8 mouse cellular contexts compared by ENCODE assay signal in the genomic region with DNA sequence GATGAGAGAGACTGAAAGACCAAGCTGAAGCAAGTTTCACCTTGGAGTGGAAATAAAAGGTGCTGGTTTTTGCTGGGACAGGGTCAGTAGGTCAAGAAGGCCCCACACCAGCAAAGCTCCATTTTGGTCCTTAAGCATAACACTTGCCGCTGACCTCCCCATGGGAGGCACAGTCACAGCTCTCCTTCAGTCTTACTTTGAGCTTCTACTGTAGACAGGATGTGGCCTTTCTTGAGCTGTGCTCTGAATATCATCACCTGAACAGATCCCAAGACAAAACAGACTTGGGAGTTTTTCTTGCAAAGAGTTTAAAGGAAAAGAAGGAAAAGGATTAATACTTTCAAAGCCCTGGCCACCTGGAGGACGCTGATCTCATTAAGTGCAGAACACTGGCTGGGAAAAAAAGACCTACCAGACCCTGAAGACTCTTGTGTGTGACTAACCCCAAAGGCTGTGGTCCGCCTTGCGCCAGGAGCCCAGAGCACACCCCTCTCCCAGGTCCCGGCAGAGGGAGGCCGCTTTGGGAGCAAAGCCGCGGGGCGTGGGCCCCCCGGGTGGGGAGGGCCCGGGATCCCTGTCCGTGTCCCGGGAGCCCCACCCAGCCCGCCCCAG. TPM values are rescaled to one million over a fixed set of nuclear protein-coding genes. Genes with fewer than 3 reads are reported as not detected.
A peak's percentile ranks its signal among the peaks of the same experiment; 100 is the strongest.
DNase-seq lines count a peak whose midpoint lies in the region; ATAC-seq and TF ChIP-seq lines count a peak whose summit lies in the region.

No protein-coding gene starts in this region.

- TF ChIP-seq POLR2A in MEL (IDR thresholded peaks at IDR 0.05; ENCODE audit: control insufficient read depth in 1 of 2, insufficient read depth in 1 of 2, low read depth in 1 of 2, low read length in 2 of 2, poor library complexity in 1 of 2): no peak

- H3K36me3 ChIP-seq in kidney, embryonic 14.5 days (ENCODE audit: control insufficient read depth, insufficient read depth, low read length): no peaks in the 10 kb centered on the region
- peaks cover 0 to 2% of the 10 kb centered on the region in 2 experiments; a peak in 1 of 4 replicates for H3K36me3 ChIP-seq in MEL (ENCODE audit: control insufficient read depth in 1 of 2, insufficient read depth in 2 of 2, low read length in 2 of 2)
- no peaks in the 10 kb centered on the region for H3K36me3 ChIP-seq in midbrain, embryonic 13.5 days

- no peak for TF ChIP-seq CTCF in MEL (IDR thresholded peaks at IDR 0.05 in 2 of 3, conservative IDR thresholded peaks at IDR 0.05 in 1 of 3; ENCODE audit: control insufficient read depth in 1 of 3, insufficient read depth in 1 of 3, low read depth in 2 of 3, low read length in 3 of 3, poor library complexity in 1 of 3, severe bottlenecking in 1 of 3)

- intact Hi-C loops in heart, postnatal 25 days (cut with DNase I): loop anchor here (1.0 to 5.0 kb wide), 2 partner anchors 56 to 141 kb away; no protein-coding TSS in a partner anchor

- H3K9ac ChIP-seq in kidney, embryonic 14.5 days (ENCODE audit: low read depth, low read length): peak overlapping the region; percentile 72
- peak overlapping the region; percentile 89 for H3K9ac ChIP-seq in MEL (ENCODE audit: control insufficient read depth, low read depth, low read length, poor library complexity, severe bottlenecking)
- peak overlapping the region; percentile 72 for H3K9ac ChIP-seq in midbrain, embryonic 13.5 days (replicated peaks)

- no peak for TF ChIP-seq EP300 in MEL (IDR thresholded peaks at IDR 0.05; ENCODE audit: low read depth in 1 of 2, low read length in 2 of 2)

- 0 out of 2 replicates have a peak, but pooled peaks have one; percentile 22 for ATAC-seq in kidney, embryonic 14.5 days (ENCODE audit: low FRiP score, low TSS enrichment)
- peak; percentile 11; the same call in 1 of the 2 replicates for ATAC-seq in midbrain, embryonic 13.5 days

- H3K4me1 ChIP-seq in kidney, embryonic 14.5 days (ENCODE audit: control insufficient read depth, insufficient read depth, low read length): peaks cover 14% of the 10 kb centered on the region; the same call in 1 of the 2 replicates
- H3K4me1 ChIP-seq in MEL (ENCODE audit: control insufficient read depth in 1 of 2, insufficient read depth in 2 of 2, low read length in 2 of 2): no peaks in the 10 kb centered on the region; a peak in 2 of 4 replicates
- peaks cover 17% of the 10 kb centered on the region; the same call in 1 of the 2 replicates for H3K4me1 ChIP-seq in midbrain, embryonic 13.5 days (replicated peaks)

- peak overlapping the region; percentile 89 for H3K4me2 ChIP-seq in kidney, embryonic 14.5 days (replicated peaks; ENCODE audit: low read depth, low read length)
- H3K4me2 ChIP-seq in midbrain, embryonic 13.5 days (replicated peaks): peak overlapping the region; percentile 92

- H3K27ac ChIP-seq in kidney, embryonic 14.5 days (ENCODE audit: low read depth, low read length): no peak overlapping the region
- no peak overlapping the region for H3K27ac ChIP-seq in MEL (ENCODE audit: control insufficient read depth, low read depth, low read length)
- no peak overlapping the region for H3K27ac ChIP-seq in midbrain, embryonic 13.5 days

- peaks cover 6% of the 10 kb centered on the region; the same call in 1 of the 2 replicates for H3K79me2 ChIP-seq in MEL (ENCODE audit: control insufficient read depth, insufficient read depth, low read length, poor library complexity)

- DNase-seq in kidney, adult 9 months: no peak
- DNase-seq in MEL (ENCODE audit: low read depth, low spot score): peak; percentile 37
- DNase-seq in heart, postnatal 25 days (ENCODE audit: low spot score): peak; percentile 13
- DNase-seq in right cerebral cortex, postnatal 4 days: no peak
- no peak for DNase-seq in adrenal gland, adult 2 months
- no peak for DNase-seq in spleen, adult 12 weeks (ENCODE audit: low spot score)

- no peak for TF ChIP-seq RAD21 in MEL (IDR thresholded peaks at IDR 0.05; ENCODE audit: low read depth, low read length)

- H3K4me3 ChIP-seq in kidney, embryonic 14.5 days (ENCODE audit: low read length): peak overlapping the region; percentile 66
- peak overlapping the region; percentile 81 to 92 for H3K4me3 ChIP-seq in MEL (ENCODE audit: control insufficient read depth in 1 of 2, insufficient read depth in 1 of 2, low read depth in 2 of 2, low read length in 2 of 2)
- H3K4me3 ChIP-seq in midbrain, embryonic 13.5 days (replicated peaks): peak overlapping the region; percentile 63

- no peaks in the 10 kb centered on the region for H3K9me3 ChIP-seq in kidney, embryonic 14.5 days (ENCODE audit: control insufficient read depth, low read length)
- no peaks in the 10 kb centered on the region for H3K9me3 ChIP-seq in MEL (replicated peaks; ENCODE audit: insufficient read depth, low read length)
- H3K9me3 ChIP-seq in midbrain, embryonic 13.5 days: no peaks in the 10 kb centered on the region

- WGBS in kidney, embryonic 14.5 days: 4% methylated on average over 12 of the region's 14 CpGs
- 2% methylated on average over 13 of the region's 14 CpGs for WGBS in midbrain, embryonic 13.5 days

- H3K27me3 ChIP-seq in kidney, embryonic 14.5 days (ENCODE audit: control insufficient read depth, insufficient read depth, low read length): no peaks in the 10 kb centered on the region
- H3K27me3 ChIP-seq in MEL (ENCODE audit: control insufficient read depth in 1 of 2, insufficient read depth in 2 of 2, low read length in 2 of 2): peaks cover 2 to 3% of the 10 kb centered on the region in 2 experiments; a peak in 1 of 4 replicates
- H3K27me3 ChIP-seq in midbrain, embryonic 13.5 days: peaks cover 19% of the 10 kb centered on the region

TF ChIP-seq in MEL, 35 proteins besides CTCF, POLR2A, EP300 and RAD21:
- no peak for TF ChIP-seq MXI1 (IDR thresholded peaks at IDR 0.05; ENCODE audit: low read depth, low read length)
- TF ChIP-seq RCOR1 (IDR thresholded peaks at IDR 0.05; ENCODE audit: low read depth, low read length): no peak
- TF ChIP-seq MAFK (IDR thresholded peaks at IDR 0.05; ENCODE audit: borderline replicate concordance, low read depth, low read length): no peak
- TF ChIP-seq USF1 (IDR thresholded peaks at IDR 0.05; ENCODE audit: low read depth, low read length): no peak
- no peak for TF ChIP-seq NELFE (IDR thresholded peaks at IDR 0.05; ENCODE audit: low read depth, low read length)
- TF ChIP-seq TCF12 (IDR thresholded peaks at IDR 0.05; ENCODE audit: low read depth, low read length): no peak
- no peak for TF ChIP-seq NRF1 (IDR thresholded peaks at IDR 0.05; ENCODE audit: insufficient read depth, low read depth, low read length, poor library complexity, severe bottlenecking)
- TF ChIP-seq MEF2A (IDR thresholded peaks at IDR 0.05; ENCODE audit: extremely low read depth, insufficient replicate concordance, low read depth, low read length, poor library complexity, severe bottlenecking): no peak
- TF ChIP-seq MAZ (IDR thresholded peaks at IDR 0.05; ENCODE audit: low read depth, low read length): no peak
- TF ChIP-seq USF2 (IDR thresholded peaks at IDR 0.05; ENCODE audit: borderline replicate concordance in 1 of 2, insufficient read depth in 1 of 2, low read depth in 1 of 2, low read length in 2 of 2): no peak
- no peak for TF ChIP-seq ZKSCAN1 (IDR thresholded peaks at IDR 0.05; ENCODE audit: low read depth, low read length)
- no peak for TF ChIP-seq ELF1 (IDR thresholded peaks at IDR 0.05; ENCODE audit: low read depth, low read length)
- no peak for TF ChIP-seq CHD2 (IDR thresholded peaks at IDR 0.05; ENCODE audit: low read length)
- TF ChIP-seq ETS1 (IDR thresholded peaks at IDR 0.05; ENCODE audit: low read depth, low read length): no peak
- no peak for TF ChIP-seq HCFC1 (IDR thresholded peaks at IDR 0.05; ENCODE audit: low read depth, low read length)
- TF ChIP-seq TBP (IDR thresholded peaks at IDR 0.05; ENCODE audit: low read depth, low read length): no peak
- TF ChIP-seq TAL1 (IDR thresholded peaks at IDR 0.05; ENCODE audit: low read length): no peak
- TF ChIP-seq CHD1 (IDR thresholded peaks at IDR 0.05; ENCODE audit: low read depth, low read length): no peak
TF ChIP-seq in MEL: peak in this region for 0.

RNA-seq across cellular contexts. Expression of a gene that starts 0.9 kb away (rescaled TPM):
- 20.7 and 23.3 TPM in 2 replicates for polyA plus RNA-seq in kidney, embryonic 14.5 days (2014; fragmentation: Nextera tagmentation; extraction: Ambion mirVana)
- 4.8 and 7.4 TPM in 2 replicates for total RNA-seq in MEL (2012; rRNA removed)
- 1 to 10 TPM in 1 of 2 experiments, not detected in 1; 8.7 TPM for polyA plus RNA-seq in MEL (2012; ENCODE audit: insufficient read depth in 1 of 2, insufficient read length in 2 of 2, low read depth in 1 of 2, low replicate concordance in 2 of 2, missing spikeins in 1 of 2)
- 10 to 100 TPM; 42.5 to 51.7 TPM for total RNA-seq in heart, postnatal 25 days (2021)
- polyA plus RNA-seq in midbrain, embryonic 13.5 days (2015; fragmentation: Nextera tagmentation; extraction: Ambion mirVana): 6.2 and 7.2 TPM in 2 replicates
- 10 to 100 TPM; 14.8 to 29.8 TPM for total RNA-seq in adrenal gland, adult 2 months (2021)
- 23.1 and 30.5 TPM in 2 replicates for polyA plus RNA-seq in adrenal gland, adult 2 months (2012; rRNA removed)

RNA-seq across cellular contexts. Expression of a gene that starts 26.9 kb away (rescaled TPM):
- 0.31 and 0.50 TPM in 2 replicates for polyA plus RNA-seq in kidney, embryonic 14.5 days (2014; fragmentation: Nextera tagmentation; extraction: Ambion mirVana)
- total RNA-seq in MEL (2012; rRNA removed): not detected in 2 replicates
- polyA plus RNA-seq in MEL (2012; ENCODE audit: insufficient read depth in 1 of 2, insufficient read length in 2 of 2, low read depth in 1 of 2, low replicate concordance in 2 of 2, missing spikeins in 1 of 2): under 1 TPM in 1 of 2 experiments, not detected in 1; 0.25 TPM
- total RNA-seq in heart, postnatal 25 days (2021): not detected
- polyA plus RNA-seq in midbrain, embryonic 13.5 days (2015; fragmentation: Nextera tagmentation; extraction: Ambion mirVana): 0.97 and 1.8 TPM in 2 replicates
- not detected for total RNA-seq in adrenal gland, adult 2 months (2021)
- not detected in 2 replicates for polyA plus RNA-seq in adrenal gland, adult 2 months (2012; rRNA removed)

Comparison
In these comparisons a context has a peak if more than half of its experiments do, and no peak if none do; other contexts are left out.
1. DNase-seq: peak in MEL (single experiment) and heart, postnatal 25 days (single experiment); none in kidney, adult 9 months (single experiment), right cerebral cortex, postnatal 4 days (single experiment), adrenal gland, adult 2 months (single experiment) and spleen, adult 12 weeks (single experiment).
2. Peak in every context shown above with its lines, with median percentiles within 50 percentile points of each other: H3K4me3 ChIP-seq and H3K9ac ChIP-seq.